Comparison of ENCODE assay signal across 30 mouse cellular contexts in genomic region chr9:11119153-11119552, GRCm38 (mm10).
"Had no signal": no experiment of that assay in that cellular context is flagged by ENCODE, and none has a peak within 500 bp of the region (broad histone marks: within the 10 kb centered on the region; RNA-seq: fewer than 3 reads in every experiment).

No protein-coding gene starts in this region.

- H3K4me2 ChIP-seq: limb, embryonic 12.5 days; limb, embryonic 15.5 days; liver, embryonic 11.5 days; liver, embryonic 12.5 days; liver, embryonic 13.5 days; liver, embryonic 15.5 days; lung, embryonic 14.5 days; lung, embryonic 15.5 days; midbrain, embryonic 11.5 days; midbrain, embryonic 12.5 days; midbrain, embryonic 13.5 days; midbrain, embryonic 15.5 days; neural tube, embryonic 12.5 days; neural tube, embryonic 13.5 days had no signal

- H3K9me3 ChIP-seq: limb, embryonic 12.5 days; limb, embryonic 15.5 days; liver, embryonic 12.5 days; liver, embryonic 13.5 days; liver, embryonic 15.5 days; lung, embryonic 15.5 days; megakaryocyte, embryonic 14.5 days; midbrain, embryonic 10.5 days; midbrain, embryonic 12.5 days; midbrain, embryonic 13.5 days; midbrain, embryonic 15.5 days; neural tube, embryonic 12.5 days; neural tube, embryonic 13.5 days had no signal

- H3K9ac ChIP-seq: limb, embryonic 12.5 days; limb, embryonic 15.5 days; liver, embryonic 12.5 days; liver, embryonic 13.5 days; liver, embryonic 14.5 days; liver, embryonic 15.5 days; liver, postnatal 0 days; lung, embryonic 14.5 days; lung, embryonic 15.5 days; midbrain, embryonic 12.5 days; midbrain, embryonic 13.5 days; midbrain, embryonic 15.5 days; neural tube, embryonic 12.5 days; neural tube, embryonic 13.5 days had no signal

- H3K4me1 ChIP-seq: limb, embryonic 12.5 days; limb, embryonic 15.5 days; liver, embryonic 12.5 days; liver, embryonic 13.5 days; liver, embryonic 15.5 days; lung, embryonic 15.5 days; megakaryocyte, embryonic 14.5 days; midbrain, embryonic 10.5 days; midbrain, embryonic 12.5 days; midbrain, embryonic 13.5 days; midbrain, embryonic 15.5 days; neural tube, embryonic 12.5 days; neural tube, embryonic 13.5 days had no signal

- DNase-seq: left cerebral cortex, postnatal 4 days; liver; liver, embryonic 13.5 days; liver, postnatal 0 days; lung, adult 18-20 months; lung, adult 2 months; lung, embryonic 14.5 days; lung, postnatal 10 days; lung, postnatal 14 days; lung, postnatal 36 days; lung, postnatal 4 days; midbrain, embryonic 14.5 days had no signal

- H3K4me3 ChIP-seq: limb, embryonic 12.5 days; limb, embryonic 15.5 days; liver, embryonic 12.5 days; liver, embryonic 13.5 days; liver, embryonic 15.5 days; lung, embryonic 15.5 days; megakaryocyte, embryonic 14.5 days; midbrain, embryonic 10.5 days; midbrain, embryonic 12.5 days; midbrain, embryonic 13.5 days; midbrain, embryonic 15.5 days; neural tube, embryonic 12.5 days; neural tube, embryonic 13.5 days had no signal

- H3K36me3 ChIP-seq: limb, embryonic 12.5 days; limb, embryonic 15.5 days; liver, embryonic 12.5 days; liver, embryonic 13.5 days; liver, embryonic 15.5 days; lung, embryonic 15.5 days; midbrain, embryonic 10.5 days; midbrain, embryonic 12.5 days; midbrain, embryonic 13.5 days; midbrain, embryonic 15.5 days; neural tube, embryonic 12.5 days; neural tube, embryonic 13.5 days had no signal

- ATAC-seq: liver, embryonic 12.5 days; liver, postnatal 0 days; lung, postnatal 0 days; midbrain, embryonic 13.5 days; midbrain, embryonic 15.5 days; midbrain, embryonic 16.5 days had no signal

- H3K27ac ChIP-seq: limb, embryonic 12.5 days; limb, embryonic 15.5 days; liver, embryonic 12.5 days; liver, embryonic 13.5 days; liver, embryonic 14.5 days; liver, embryonic 15.5 days; lung, embryonic 15.5 days; macrophage; midbrain, embryonic 10.5 days; midbrain, embryonic 12.5 days; midbrain, embryonic 13.5 days; midbrain, embryonic 15.5 days; neural tube, embryonic 12.5 days; neural tube, embryonic 13.5 days had no signal

- H3K27me3 ChIP-seq: limb, embryonic 12.5 days; limb, embryonic 15.5 days; liver, embryonic 12.5 days; liver, embryonic 13.5 days; liver, embryonic 15.5 days; lung, embryonic 15.5 days; megakaryocyte, embryonic 14.5 days; midbrain, embryonic 12.5 days; midbrain, embryonic 13.5 days; midbrain, embryonic 15.5 days; neural tube, embryonic 12.5 days; neural tube, embryonic 13.5 days had no signal
